In genomic region chr1:61379771-61380517, GRCm38 (mm10) we compare ENCODE assay signal across 20 mouse cellular contexts.
DNase-seq lines count a peak whose midpoint lies in the region; ATAC-seq and TF ChIP-seq lines count a peak whose summit lies in the region.
"Had no signal": no experiment of that assay in that cellular context is flagged by ENCODE, and none has a peak within 500 bp of the region (broad histone marks: within the 10 kb centered on the region; RNA-seq: fewer than 3 reads in every experiment).

No protein-coding gene starts in this region.

- TF ChIP-seq EP300 in CH12.LX (IDR thresholded peaks at IDR 0.05; ENCODE audit: low read length): no peak
- no peak for TF ChIP-seq EP300 in liver, embryonic 14.5 days (IDR thresholded peaks at IDR 0.05; ENCODE audit: low read depth)

- H3K4me1 ChIP-seq in CH12.LX (ENCODE audit: control insufficient read depth in 1 of 2, insufficient read depth in 2 of 2): peaks cover 2 to 20% of the 10 kb centered on the region in 2 experiments; a peak in 2 of 4 replicates
- peaks cover 20% of the 10 kb centered on the region for H3K4me1 ChIP-seq in forebrain, embryonic 15.5 days
- peaks cover 0 to 11% of the 10 kb centered on the region in 2 experiments; a peak in 1 of 4 replicates for H3K4me1 ChIP-seq in liver, embryonic 14.5 days (replicated peaks; ENCODE audit: control insufficient read depth in 2 of 2, insufficient read depth in 2 of 2, low read length in 1 of 2)
- H3K4me1 ChIP-seq: embryonic facial prominence, embryonic 12.5 days had no signal

- dilution Hi-C loops in CH12.LX (cut with MboI; ENCODE audit: extremely low pct_ligation_motif_present, extremely low pct_unique_long_range_greater_than_20kb, low sequenced_read_pairs): no loop called here

- peak; percentile 78 for ATAC-seq in forebrain, embryonic 15.5 days (replicated peaks)
- peak; percentile 41; the same call in 1 of the 2 replicates for ATAC-seq in liver, embryonic 14.5 days (ENCODE audit: insufficient read depth)
- ATAC-seq: CD4-positive, CD25-positive, alpha-beta regulatory T cell, adult 4 months had no signal

- no peak overlapping the region for H3K4me3 ChIP-seq in CH12.LX (replicated peaks in 1 of 3; ENCODE audit: low read depth in 2 of 3, low read length in 2 of 3, poor library complexity in 1 of 3)
- H3K4me3 ChIP-seq in forebrain, embryonic 15.5 days: no peak overlapping the region
- no peak overlapping the region for H3K4me3 ChIP-seq in liver, embryonic 14.5 days (ENCODE audit: insufficient read depth in 1 of 2, low read depth in 2 of 2, low read length in 2 of 2)
- H3K4me3 ChIP-seq: embryonic facial prominence, embryonic 12.5 days; heart, embryonic 12.5 days; neural tube, embryonic 13.5 days had no signal

- no peak overlapping the region for H3K9ac ChIP-seq in CH12.LX (ENCODE audit: insufficient read depth, low read depth)
- no peak overlapping the region for H3K9ac ChIP-seq in forebrain, embryonic 15.5 days (replicated peaks)
- H3K9ac ChIP-seq in liver, embryonic 14.5 days (replicated peaks): no peak overlapping the region
- H3K9ac ChIP-seq: embryonic facial prominence, embryonic 12.5 days; heart, embryonic 12.5 days; neural tube, embryonic 13.5 days had no signal

- no peaks in the 10 kb centered on the region for H3K27me3 ChIP-seq in CH12.LX (replicated peaks)
- H3K27me3 ChIP-seq in forebrain, embryonic 15.5 days: no peaks in the 10 kb centered on the region
- no peaks in the 10 kb centered on the region for H3K27me3 ChIP-seq in liver, embryonic 14.5 days (ENCODE audit: control insufficient read depth, insufficient read depth, low read length)
- H3K27me3 ChIP-seq: embryonic facial prominence, embryonic 12.5 days; neural tube, embryonic 13.5 days had no signal

- no peaks in the 10 kb centered on the region for H3K9me3 ChIP-seq in CH12.LX (replicated peaks; ENCODE audit: low read length)
- H3K9me3 ChIP-seq in forebrain, embryonic 15.5 days: no peaks in the 10 kb centered on the region
- no peaks in the 10 kb centered on the region for H3K9me3 ChIP-seq in liver, embryonic 14.5 days (ENCODE audit: control insufficient read depth, low read length)
- H3K9me3 ChIP-seq: embryonic facial prominence, embryonic 12.5 days; heart, embryonic 12.5 days; neural tube, embryonic 13.5 days had no signal

- H3K79me2 ChIP-seq in CH12.LX (replicated peaks; ENCODE audit: control insufficient read depth, extremely low read depth, insufficient read depth, poor library complexity, severe bottlenecking): no peaks in the 10 kb centered on the region

- peak; percentile 11 for DNase-seq in embryo, embryonic 11 days
- no peak for DNase-seq in embryo, embryonic 10.5 days (ENCODE audit: low spot score)
- peak; percentile 16 for DNase-seq in CH12.LX (ENCODE audit: extremely low read depth)
- DNase-seq in liver, embryonic 14.5 days (ENCODE audit: low read depth in 3 of 3, low spot score in 3 of 3): no peak
- DNase-seq in ovary, postnatal 14 days (ENCODE audit: low spot score): no peak
- DNase-seq in left cerebral cortex, adult 9 months (ENCODE audit: low spot score in 2 of 2): no peak
- no peak for DNase-seq in layer of hippocampus, adult 9-10 months (ENCODE audit: low spot score)
- DNase-seq: adrenal gland, adult 2 months; cerebellum, adult 11-12 months; heart, postnatal 36 days; kidney, adult 8-10 months; kidney, postnatal 36 days; lung, adult 18-20 months; lung, postnatal 4 days; thymus, postnatal 36 days had no signal

- no peaks in the 10 kb centered on the region for H3K36me3 ChIP-seq in CH12.LX (replicated peaks in 1 of 2; ENCODE audit: control insufficient read depth in 1 of 2, insufficient read depth in 1 of 2, low read length in 1 of 2)
- H3K36me3 ChIP-seq in forebrain, embryonic 15.5 days: no peaks in the 10 kb centered on the region
- no peaks in the 10 kb centered on the region for H3K36me3 ChIP-seq in liver, embryonic 14.5 days (replicated peaks; ENCODE audit: control insufficient read depth, insufficient read depth, low read depth)
- H3K36me3 ChIP-seq: embryonic facial prominence, embryonic 12.5 days; heart, embryonic 12.5 days; neural tube, embryonic 13.5 days had no signal

- in situ Hi-C loops in CH12.LX (cut with MboI; ENCODE audit: low pct_ligation_motif_present, low pct_unique_long_range_greater_than_20kb, low sequenced_read_pairs): loop anchor here (10.0 kb wide), 1 partner anchor 245 kb away; no protein-coding TSS in a partner anchor

- WGBS in forebrain, embryonic 15.5 days: 23% methylated on average over 21 of the region's 21 CpGs
- WGBS in liver, embryonic 14.5 days (ENCODE audit: insufficient replicate concordance): 55% methylated on average over 21 of the region's 21 CpGs

- H3K4me2 ChIP-seq in CH12.LX (ENCODE audit: insufficient read depth, low read depth, poor library complexity, severe bottlenecking): 0 out of 2 replicates have a peak overlapping the region, but pooled peaks have one; percentile 11
- H3K4me2 ChIP-seq in forebrain, embryonic 15.5 days (replicated peaks): no peak overlapping the region
- no peak overlapping the region for H3K4me2 ChIP-seq in liver, embryonic 14.5 days (ENCODE audit: low read depth)
- H3K4me2 ChIP-seq: embryonic facial prominence, embryonic 12.5 days; heart, embryonic 12.5 days; neural tube, embryonic 13.5 days had no signal

- no peak for TF ChIP-seq RAD21 in CH12.LX (IDR thresholded peaks at IDR 0.05; ENCODE audit: low read depth, low read length)

- TF ChIP-seq CTCF in CH12.LX (conservative IDR thresholded peaks at IDR 0.05 in 1 of 2, IDR thresholded peaks at IDR 0.05 in 1 of 2; ENCODE audit: low read depth in 2 of 2, low read length in 2 of 2): no peak
- TF ChIP-seq CTCF in liver, embryonic 14.5 days (IDR thresholded peaks at IDR 0.05; ENCODE audit: low read depth): no peak

- TF ChIP-seq POLR2A in CH12.LX (IDR thresholded peaks at IDR 0.05; ENCODE audit: low read depth, low read length): no peak

- no peak overlapping the region for H3K27ac ChIP-seq in CH12.LX (ENCODE audit: insufficient read depth, low read depth)
- H3K27ac ChIP-seq in forebrain, embryonic 15.5 days (replicated peaks): no peak overlapping the region
- no peak overlapping the region for H3K27ac ChIP-seq in liver, embryonic 14.5 days
- H3K27ac ChIP-seq: embryonic facial prominence, embryonic 12.5 days; neural tube, embryonic 13.5 days had no signal

TF ChIP-seq in CH12.LX, 34 proteins besides CTCF, POLR2A, EP300 and RAD21:
- no peak for TF ChIP-seq HCFC1 (IDR thresholded peaks at IDR 0.05; ENCODE audit: low read depth, low read length)
- TF ChIP-seq MAFK (IDR thresholded peaks at IDR 0.05; ENCODE audit: insufficient replicate concordance, low read length): no peak
- no peak for TF ChIP-seq ELF1 (IDR thresholded peaks at IDR 0.05; ENCODE audit: low read depth, low read length)
- TF ChIP-seq UBTF (IDR thresholded peaks at IDR 0.05; ENCODE audit: low read depth, low read length): no peak
- TF ChIP-seq ZC3H11A (IDR thresholded peaks at IDR 0.05; ENCODE audit: low read depth, low read length): no peak
- no peak for TF ChIP-seq CHD1 (IDR thresholded peaks at IDR 0.05; ENCODE audit: low read depth, low read length)
- no peak for TF ChIP-seq USF1 (IDR thresholded peaks at IDR 0.05; ENCODE audit: low read depth, low read length)
- no peak for TF ChIP-seq IRF4 (IDR thresholded peaks at IDR 0.05; ENCODE audit: low read depth, low read length)
- TF ChIP-seq RCOR1 (conservative IDR thresholded peaks at IDR 0.05; ENCODE audit: low read depth, low read length): no peak
- TF ChIP-seq POLR2AphosphoS2 (IDR thresholded peaks at IDR 0.05; ENCODE audit: low read depth, low read length): no peak
TF ChIP-seq in CH12.LX: peak in this region for 0.

Comparison
In these comparisons a context has a peak if more than half of its experiments do, and no peak if none do; other contexts are left out.
1. DNase-seq: peak in embryo, embryonic 11 days (single experiment) and CH12.LX (single experiment); none in embryo, embryonic 10.5 days (single experiment), liver, embryonic 14.5 days (0 of 3), ovary, postnatal 14 days (single experiment), left cerebral cortex, adult 9 months (0 of 2) and layer of hippocampus, adult 9-10 months (single experiment).